Mouse (Mus musculus): ENCODE measurements around the gene Ubtfl1.
"Not testable (repeated sequence)": the region's sequence is repeated elsewhere in the genome, so short reads cannot be mapped to it uniquely, and the experiment has no call there.

Gene Ubtfl1

DNA sequence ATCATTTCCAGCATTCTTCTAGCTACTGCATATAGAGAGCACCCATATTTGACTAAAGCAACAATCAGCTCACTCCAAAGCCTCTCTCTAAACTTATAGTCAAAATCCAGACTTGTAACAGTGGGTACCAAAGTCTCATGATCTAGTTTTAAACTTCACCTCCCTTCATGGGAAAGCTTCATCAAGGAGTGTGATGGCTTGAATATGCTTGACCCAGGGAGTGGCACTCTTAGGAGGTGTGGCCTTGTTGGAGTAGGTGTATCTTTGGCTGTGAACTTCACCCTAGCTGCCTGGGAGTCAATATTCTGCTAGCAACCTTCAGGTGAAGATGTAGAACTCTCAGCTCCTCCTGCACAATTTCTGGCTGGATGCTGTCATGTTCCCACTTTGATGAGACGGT lies at the start of gene Ubtfl1:
Ubtfl1 (plus strand) TSS at position 301 of the 400 bp plus-strand sequence.
- DNase-seq (ENCODE audit: low spot score) = no peak

DNA sequence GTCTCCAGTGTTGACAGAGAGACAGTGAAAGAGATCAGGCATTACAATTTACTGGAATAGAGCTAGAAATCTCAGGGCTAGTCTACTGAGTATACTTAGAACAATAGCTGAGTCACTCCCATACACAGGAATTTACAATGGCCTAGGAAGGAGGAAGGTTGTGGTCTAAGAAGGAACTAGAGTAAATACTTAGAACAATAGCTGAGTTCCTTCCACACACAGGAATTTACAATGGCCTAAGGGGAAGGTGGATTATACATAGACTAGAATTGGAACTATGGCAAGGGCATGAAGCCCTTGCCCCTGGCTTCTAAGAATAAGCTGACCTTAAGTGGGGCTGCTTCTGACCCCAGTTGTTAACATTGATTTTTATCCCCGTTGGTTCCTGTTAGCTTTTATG lies 31.2 kb upstream of the Ubtfl1 start:
- not testable (repeated sequence) for DNase-seq (ENCODE audit: low spot score)

DNA sequence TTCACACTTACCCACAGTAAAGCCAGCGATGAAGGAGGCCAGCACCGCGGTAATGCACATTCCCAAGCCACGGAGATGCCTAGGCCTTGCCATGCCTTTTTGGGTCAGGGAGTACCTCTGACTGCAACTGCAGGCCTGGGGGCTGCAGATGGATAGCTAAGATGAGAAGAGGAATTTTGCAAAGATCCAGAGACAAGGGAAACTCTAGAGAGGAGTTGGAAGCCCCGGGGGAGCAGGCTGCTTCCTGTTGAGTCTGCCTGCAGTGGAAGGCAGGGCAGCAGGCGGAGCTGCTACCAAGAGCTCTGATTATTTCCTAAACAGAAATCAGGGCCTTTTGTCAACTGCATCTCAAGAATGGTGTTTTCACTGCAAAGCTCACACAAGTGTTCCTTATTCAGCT lies 18.4 kb upstream of the Ubtfl1 start:
- DNase-seq (ENCODE audit: low spot score) = no peak

DNA sequence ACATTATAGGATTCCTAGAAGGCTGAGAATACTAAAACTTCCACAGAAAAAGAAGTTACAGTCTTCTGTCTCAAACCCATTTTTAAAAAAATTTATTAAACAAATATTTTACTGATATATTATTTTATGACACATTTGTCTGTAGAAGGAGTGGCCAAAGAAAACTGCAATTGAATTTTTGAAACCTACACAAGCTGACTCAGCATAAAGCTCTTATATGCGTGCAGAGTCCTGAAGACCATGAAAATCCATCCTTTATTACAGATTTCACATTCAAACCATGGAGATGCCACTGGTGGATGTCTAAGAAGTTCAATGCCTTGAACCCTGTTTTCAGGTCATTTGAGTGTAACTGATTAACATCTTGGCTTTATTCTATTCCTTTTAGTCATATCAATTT lies 4.6 kb upstream of the Ubtfl1 start:
- no peak for DNase-seq (ENCODE audit: low spot score)

DNA sequence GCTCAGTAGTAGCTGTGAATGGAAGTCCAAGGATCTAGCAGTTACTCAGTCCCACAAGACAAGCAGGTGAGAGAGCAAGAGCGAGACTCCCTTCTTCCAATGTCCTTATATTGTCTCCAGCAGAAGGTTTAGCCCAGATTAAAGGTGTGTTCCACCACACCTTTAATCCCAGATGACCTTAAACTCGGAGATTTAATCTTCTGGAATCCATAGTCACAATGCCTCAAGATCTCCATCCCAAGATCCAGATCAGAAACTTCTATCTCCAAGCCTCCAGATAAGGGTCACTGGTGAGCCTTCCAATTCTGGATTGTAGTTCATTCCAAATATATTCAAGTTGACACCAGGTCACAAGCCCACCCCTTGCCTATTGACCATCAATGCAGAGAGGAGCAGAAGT lies 1.3 kb upstream of the Ubtfl1 start, which contains the start of gene Naalad2:
Naalad2 (minus strand) TSS at position 101 of the 400 bp plus-strand sequence.
- not testable (repeated sequence) for DNase-seq (ENCODE audit: low spot score)

DNA sequence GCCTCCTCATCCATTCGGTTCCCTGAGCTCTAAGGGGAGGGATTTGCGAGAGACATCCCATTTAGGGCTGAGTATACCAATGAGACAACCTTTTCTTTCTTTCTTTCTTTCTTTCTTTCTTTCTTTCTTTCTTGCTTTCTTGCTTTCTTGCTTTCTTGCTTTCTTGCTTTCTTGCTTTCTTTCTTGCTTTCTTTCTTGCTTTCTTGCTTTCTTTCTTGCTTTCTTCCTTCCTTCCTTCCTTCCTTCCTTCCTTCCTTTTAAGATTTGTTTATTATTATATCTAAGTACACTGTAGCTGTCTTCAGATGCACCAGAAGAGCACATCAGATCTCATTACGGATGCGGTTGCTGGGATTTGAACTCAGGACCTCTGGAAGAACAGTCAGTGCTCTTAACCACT lies 8.2 kb downstream of the Ubtfl1 start:
- not testable (repeated sequence) for DNase-seq (ENCODE audit: low spot score)

DNA sequence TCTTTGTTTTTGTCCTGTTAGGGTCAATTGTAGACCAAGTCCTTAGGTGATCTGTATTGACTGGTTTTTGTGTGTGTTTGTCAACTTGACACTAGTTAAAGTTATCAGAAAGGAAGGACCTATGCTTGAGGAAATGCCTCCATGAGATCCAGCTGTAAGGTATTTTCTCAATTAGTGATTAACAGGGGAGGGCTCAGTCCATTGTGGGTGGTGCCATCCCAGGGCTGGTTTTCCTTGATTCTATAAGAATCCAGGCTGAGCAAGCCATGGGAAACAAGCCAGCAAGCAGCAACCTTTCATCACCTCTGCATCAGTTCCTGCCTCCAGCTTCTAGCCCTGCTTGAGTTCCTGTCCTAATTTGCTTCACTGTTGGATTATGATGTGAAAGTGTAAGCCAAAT lies 26.1 kb downstream of the Ubtfl1 start, which contains the start of gene Mbd3l2:
Mbd3l2 (plus strand) TSS at position 301 of the 400 bp plus-strand sequence.
- no peak for DNase-seq (ENCODE audit: low spot score)

DNA sequence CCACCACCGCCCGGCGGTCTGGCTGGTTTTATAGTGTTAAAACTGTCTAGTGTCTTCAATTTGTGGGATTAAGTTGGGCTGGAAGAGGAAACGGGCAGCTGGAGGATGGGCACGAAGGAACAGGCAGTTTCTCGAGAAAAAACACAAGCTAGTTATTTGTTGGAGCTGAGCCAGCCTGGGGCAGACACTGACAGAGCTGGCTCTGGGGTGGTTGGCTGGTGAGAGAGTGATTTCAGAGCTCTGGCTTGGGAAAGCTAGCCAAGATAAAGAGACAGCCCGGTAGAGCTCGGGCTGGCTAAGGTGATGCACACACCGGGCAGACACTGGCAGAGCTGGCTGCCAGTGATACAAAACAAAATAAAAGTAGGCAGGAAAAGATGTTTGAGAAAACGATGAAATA lies 27.5 kb downstream of the Ubtfl1 start:
- DNase-seq (ENCODE audit: low spot score) = no peak

DNA sequence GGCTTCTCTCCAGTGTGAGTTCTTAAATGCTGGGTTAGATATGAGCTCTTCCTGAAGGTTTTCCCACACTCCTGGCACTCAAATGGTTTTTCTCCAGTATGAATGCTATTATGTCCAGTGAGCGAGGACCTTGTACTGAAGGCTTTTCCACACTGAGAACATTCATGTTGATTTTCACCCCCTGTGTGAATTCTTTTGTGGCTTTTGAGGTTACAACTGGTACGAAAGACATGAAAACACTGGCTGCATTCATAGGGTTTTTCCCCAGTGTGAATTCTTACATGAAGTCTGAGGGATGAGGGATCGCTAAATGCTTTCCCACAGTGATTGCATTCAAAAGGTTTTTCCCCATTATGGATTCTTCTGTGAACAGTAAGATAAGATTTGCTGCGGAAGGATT lies 52.3 kb downstream of the Ubtfl1 start:
- no peak for DNase-seq (ENCODE audit: low spot score)
